Mouse (Mus musculus) testis, adult 2 months (tissue): ENCODE results near the gene Mrpl48. TPM values are rescaled to one million over a fixed set of nuclear protein-coding genes. Genes with fewer than 3 reads are reported as not detected.
A peak's percentile ranks its signal among the peaks of the same experiment; 100 is the strongest.

Experiments
- H3K27ac ChIP-seq: fragments of 200-500 bp; 2 replicates; pipeline ENCODE4 v1.5.1; 2012; ENCODE audit warnings: low read depth, low read length; ENCODE audit not compliant: control insufficient read depth, insufficient read depth
- H3K27me3 ChIP-seq: fragments of 200-500 bp; 2 replicates; pipeline ENCODE4 v1.6.1; 2012; ENCODE audit warnings: mild to moderate bottlenecking, low read length, moderate library complexity; ENCODE audit not compliant: control insufficient read depth, insufficient read depth
- H3K36me3 ChIP-seq: fragments of 200-500 bp; 2 replicates; pipeline ENCODE4 v1.6.1; 2012; ENCODE audit warnings: mild to moderate bottlenecking, low read length; ENCODE audit not compliant: control insufficient read depth, insufficient read depth
- H3K4me1 ChIP-seq: fragments of 200-500 bp; 2 replicates; pipeline ENCODE4 v1.6.1; 2012; ENCODE audit warnings: low read length; ENCODE audit not compliant: control insufficient read depth, insufficient read depth
- H3K4me3 ChIP-seq: fragments of 200-500 bp; 2 replicates; pipeline ENCODE4 v1.5.1; 2012; ENCODE audit warnings: low read depth, mild to moderate bottlenecking, low read length, moderate library complexity, mixed read lengths; ENCODE audit not compliant: control insufficient read depth
- CTCF ChIP-seq: fragments of 200-500 bp; IDR thresholded peaks from 2 replicates; pipeline ENCODE4 v1.5.1; 2012; ENCODE audit warnings: low read depth, mild to moderate bottlenecking, inconsistent platforms, low read length, moderate library complexity; ENCODE audit not compliant: control insufficient read depth, insufficient read depth, insufficient replicate concordance
- POLR2A ChIP-seq: fragments of 200-500 bp; IDR thresholded peaks from 2 replicates; pipeline ENCODE4 v1.6.1; 2012; ENCODE audit warnings: low read depth, mild to moderate bottlenecking, inconsistent platforms, low read length, moderate library complexity; ENCODE audit not compliant: control insufficient read depth
- polyA plus RNA-seq: library from polyadenylated mRNA; depleted of rRNA; stranded (reverse); fragments of >200 nt; gene quantifications from 2 replicates; pipeline ENCODE4 v1.2.3, GENCODE M21; 2012

Mrpl48 gene
- polyA plus RNA-seq, 1 experiment: 19.2 TPM

DNA sequence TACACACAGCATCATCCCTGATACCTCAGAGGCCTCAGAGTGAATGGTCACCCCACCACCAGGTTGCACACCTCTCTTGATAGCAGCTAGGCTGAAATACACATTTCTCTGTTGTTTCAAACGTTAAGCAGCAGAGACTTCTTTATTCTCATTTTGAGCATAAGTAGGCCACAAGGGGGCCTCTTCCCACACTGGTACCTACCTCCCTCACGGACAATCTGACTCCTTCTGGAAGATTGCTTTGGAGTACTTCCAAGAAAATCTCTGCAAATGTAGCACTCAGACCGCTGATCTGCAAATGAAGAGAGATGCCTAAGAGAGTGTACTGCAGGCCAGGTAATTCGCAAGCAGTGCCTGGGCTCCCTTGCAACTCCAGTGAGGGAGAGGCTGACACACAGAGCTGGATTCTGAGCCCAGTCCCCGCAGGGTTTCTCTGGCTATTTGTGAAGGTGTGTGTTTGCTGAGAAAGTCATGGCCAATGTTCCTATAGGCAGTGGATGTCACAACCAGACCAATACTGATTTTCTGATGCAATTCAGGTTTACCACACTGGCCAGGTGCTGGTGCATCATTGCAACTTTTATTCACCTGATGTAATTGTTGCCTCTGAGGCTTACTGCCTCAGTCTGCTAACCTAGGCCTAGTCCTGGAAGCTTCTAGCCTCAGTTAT, 57.6 kb downstream of the Mrpl48 start:
- Histone ChIP-seq H3K4me3 (no peak overlapping the region), H3K27ac (no peak overlapping the region), H3K27me3 (no peaks in the 10 kb centered on the region), H3K36me3 (no peaks in the 10 kb centered on the region), H3K4me1 (no peaks in the 10 kb centered on the region)
- no peak for TF ChIP-seq POLR2A

- no peak overlapping the region for H3K27ac ChIP-seq
- H3K4me3 ChIP-seq: no peak overlapping the region
- no peaks in the 10 kb centered on the region for H3K36me3 ChIP-seq
- H3K4me1 ChIP-seq: no peaks in the 10 kb centered on the region
- TF ChIP-seq CTCF (no peak), POLR2A (no peak)
- no peaks in the 10 kb centered on the region for H3K27me3 ChIP-seq
Observed at GRCm38 (mm10) chr7:100549796-100550195, 58.3 kb downstream of the Mrpl48 start.

- no peaks in the 10 kb centered on the region for H3K27me3 ChIP-seq
- no peaks in the 10 kb centered on the region for H3K36me3 ChIP-seq
- H3K4me3 ChIP-seq: no peak overlapping the region
- TF ChIP-seq CTCF (no peak), POLR2A (no peak)
- no peaks in the 10 kb centered on the region for H3K4me1 ChIP-seq
- H3K27ac ChIP-seq: no peak overlapping the region
Observed at GRCm38 (mm10) chr7:100547631-100548030, 60.5 kb downstream of the Mrpl48 start.

DNA sequence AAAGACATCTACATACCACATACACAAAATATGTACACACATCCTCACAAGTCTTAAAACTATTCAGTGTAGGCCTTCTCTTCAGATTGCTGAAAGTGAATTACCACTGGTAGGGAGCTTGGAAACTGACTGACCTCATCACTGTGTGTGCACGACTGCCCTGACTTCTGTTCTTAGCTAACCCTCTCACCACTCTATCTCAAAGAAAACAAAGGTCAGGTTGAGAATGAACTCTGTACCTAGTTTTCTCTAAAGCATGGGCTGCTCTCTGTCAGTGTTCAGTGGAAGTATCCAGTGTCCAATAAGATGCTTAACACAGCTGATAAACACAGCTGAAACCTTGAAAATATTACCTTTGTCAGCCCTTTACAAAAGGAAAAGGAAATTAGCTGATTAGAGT, 63.7 kb downstream of the Mrpl48 start:
- Histone ChIP-seq H3K4me3 (no peak overlapping the region), H3K27me3 (no peaks in the 10 kb centered on the region), H3K4me1 (no peaks in the 10 kb centered on the region), H3K36me3 (no peaks in the 10 kb centered on the region), H3K27ac (no peak overlapping the region)
- TF ChIP-seq CTCF (no peak), POLR2A (no peak)

- Histone ChIP-seq H3K4me1 (no peaks in the 10 kb centered on the region; the same call in 1 of the 2 replicates), H3K4me3 (no peak overlapping the region), H3K27me3 (no peaks in the 10 kb centered on the region), H3K27ac (no peak overlapping the region), H3K36me3 (no peaks in the 10 kb centered on the region)
- TF ChIP-seq CTCF: no peak
- no peak for TF ChIP-seq POLR2A
Observed at GRCm38 (mm10) chr7:100539516-100539915, 68.6 kb downstream of the Mrpl48 start.

DNA sequence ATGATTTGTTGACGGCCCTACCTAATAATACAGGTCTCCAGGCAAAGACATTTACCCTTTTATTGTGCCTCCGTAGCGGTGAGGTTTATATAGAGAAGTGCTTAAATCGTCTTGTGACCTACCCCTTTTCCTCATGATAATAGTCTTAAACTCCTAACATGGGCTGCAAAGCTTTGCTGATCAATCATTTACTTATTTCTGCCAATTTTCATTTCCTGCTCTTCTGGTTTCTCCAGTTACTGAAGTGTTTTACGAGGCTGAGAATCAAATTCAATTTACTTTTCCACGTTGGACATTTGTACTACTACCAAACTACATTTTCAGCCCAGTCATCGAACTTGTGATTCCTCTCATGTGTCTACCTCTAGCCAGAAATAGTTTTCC, 70.6 kb downstream of the Mrpl48 start:
- Histone ChIP-seq H3K4me3 (peak overlapping the region; percentile 98; the same call in 1 of the 2 replicates), H3K4me1 (no peaks in the 10 kb centered on the region; the same call in 1 of the 2 replicates), H3K36me3 (no peaks in the 10 kb centered on the region), H3K27me3 (no peaks in the 10 kb centered on the region), H3K27ac (no peak overlapping the region)
- TF ChIP-seq CTCF: no peak
- TF ChIP-seq POLR2A: no peak

DNA sequence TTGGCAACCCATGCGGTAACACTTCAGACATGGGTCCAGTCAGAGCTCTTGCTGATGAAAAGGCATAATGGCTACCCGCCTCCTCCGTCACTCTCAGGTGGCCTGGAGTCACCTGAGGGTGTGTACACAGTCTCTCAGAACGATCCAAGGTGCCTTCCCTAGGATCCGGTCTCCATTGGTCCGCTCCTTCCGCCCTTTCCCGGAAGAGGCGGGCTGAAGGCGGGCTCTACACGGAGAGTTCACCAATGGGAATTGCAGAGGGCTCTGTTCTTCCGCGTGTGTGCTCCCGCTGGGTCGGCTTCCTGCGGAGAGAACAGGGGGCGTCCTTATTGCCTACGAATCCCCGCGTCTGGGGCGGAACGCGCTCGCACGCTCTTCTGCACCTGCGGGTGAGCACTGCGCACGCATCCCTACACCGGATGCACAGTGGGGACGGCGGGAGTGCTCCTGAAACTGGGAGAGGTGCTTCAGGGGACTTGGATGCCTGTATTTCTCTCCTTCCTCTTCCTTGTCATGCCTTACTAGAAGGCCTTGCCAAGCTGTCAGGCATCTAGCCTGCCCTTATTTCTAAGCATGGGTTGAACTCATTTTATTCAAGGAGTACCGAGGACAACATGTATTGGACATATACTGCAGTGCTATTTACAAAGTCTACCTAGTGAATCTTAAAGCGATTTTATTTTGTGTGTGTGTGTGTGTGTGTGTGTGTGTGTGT, 71.1 kb downstream of the Mrpl48 start, which contains the start of gene Coa4:
TSS of gene Coa4 (plus strand) at position 268 of the 715 bp plus-strand sequence.
- Histone ChIP-seq H3K27ac (peak within 1 kb of the TSS; percentile 83), H3K27me3 (no peaks in the 10 kb centered on the region), H3K4me3 (peak within 1 kb of the TSS; percentile 98), H3K36me3 (no peaks in the 10 kb centered on the region), H3K4me1 (no peaks in the 10 kb centered on the region; the same call in 1 of the 2 replicates)
- no peak for TF ChIP-seq CTCF
- peak; percentile 81 for TF ChIP-seq POLR2A

- Histone ChIP-seq H3K27me3 (no peaks in the 10 kb centered on the region), H3K27ac (no peak overlapping the region), H3K4me3 (no peak overlapping the region), H3K36me3 (no peaks in the 10 kb centered on the region), H3K4me1 (no peaks in the 10 kb centered on the region; the same call in 1 of the 2 replicates)
- TF ChIP-seq POLR2A (no peak), CTCF (no peak)
Observed at GRCm38 (mm10) chr7:100535831-100536230, 72.3 kb downstream of the Mrpl48 start.
